Mouse (Mus musculus): ENCODE data around the gene Gm15557.

GRCm38 (mm10) chr2:155944685-155945084, 4.2 kb downstream of the Gm15557 start:
- TF ChIP-seq CTCF (IDR thresholded peaks at IDR 0.05; ENCODE audit: control insufficient read depth, insufficient read depth, low read length) = no peak
- no peak for TF ChIP-seq POLR2A (IDR thresholded peaks at IDR 0.05; ENCODE audit: borderline replicate concordance, control insufficient read depth, low read depth, low read length)
